Mouse (Mus musculus) cerebellum, postnatal 10 days (tissue): ENCODE measurements around the gene Trat1.

Experiments used
- DNase-seq, 2 experiments: peaks; one replicate each; pipeline ENCODE4 v3.0.0; 2021; ENCODE audit warnings: mixed read lengths in 2 of 2

The Trat1 gene

DNA sequence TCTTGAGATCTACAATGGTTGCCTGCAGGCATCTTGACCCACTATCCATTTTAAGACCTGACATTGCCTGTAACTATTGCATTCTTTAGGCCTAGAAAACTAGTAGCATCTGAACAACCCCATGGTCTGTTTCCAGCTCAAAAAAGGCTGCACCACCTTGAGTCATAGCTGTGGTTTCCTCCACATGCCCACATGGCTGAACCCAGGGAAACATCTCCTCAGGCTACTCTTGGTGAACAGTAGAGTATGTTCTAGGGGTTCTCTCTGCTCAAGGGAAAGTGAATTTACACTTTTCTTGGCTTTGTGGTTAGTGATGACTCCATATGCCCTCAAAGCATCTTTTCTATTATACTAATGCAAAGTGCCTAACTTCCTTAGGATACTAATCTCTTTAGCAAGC lies 55.5 kb downstream of the Trat1 start:
- DNase-seq = no peak

DNA sequence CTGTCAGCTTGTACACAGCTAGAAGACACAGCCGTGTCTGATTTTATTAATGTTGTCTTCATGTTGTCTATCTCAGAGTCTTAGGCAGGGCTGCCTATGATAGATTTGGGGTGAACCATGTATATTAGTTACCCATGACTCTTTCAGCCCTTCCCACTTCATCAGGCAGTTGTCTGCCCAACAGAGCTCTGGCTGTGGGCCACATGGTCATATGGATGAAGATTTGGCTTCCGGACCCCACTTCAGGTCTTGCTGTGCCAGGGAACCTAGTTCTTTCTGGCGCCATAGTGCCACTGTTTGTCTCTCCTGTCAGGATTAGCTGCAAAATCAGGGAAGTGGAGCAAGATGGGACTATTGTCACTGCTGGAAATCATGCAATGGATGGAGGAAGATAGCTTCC lies 69.9 kb downstream of the Trat1 start:
- DNase-seq = peak; percentile 78 to 87
